Mouse (Mus musculus) ES-Bruce4 (cell line): ENCODE results near the gene Car8.

Experiments
- CTCF ChIP-seq: IDR thresholded peaks from one replicate; pipeline ENCODE4 v1.8.1; 2011; ENCODE audit warnings: low read depth, low read length
- POLR2A ChIP-seq: IDR thresholded peaks from one replicate; pipeline ENCODE4 v1.8.1; 2011; ENCODE audit warnings: low read length; ENCODE audit not compliant: insufficient read depth

- TF ChIP-seq POLR2A (no peak), CTCF (no peak)
Measured at GRCm38 (mm10) chr4:8097683-8098082, 141.2 kb downstream of the Car8 start.
